Mouse (Mus musculus): ENCODE measurements around the gene Gm34653. TPM values are rescaled to one million over a fixed set of nuclear protein-coding genes. Genes with fewer than 3 reads are reported as not detected.
"Not testable (repeated sequence)": the region's sequence is repeated elsewhere in the genome, so short reads cannot be mapped to it uniquely, and the experiment has no call there.

Gene Gm34653
- total and polyA plus RNA-seq, 2 experiments from 2014 or later: 0.15 to 0.24 TPM

DNA sequence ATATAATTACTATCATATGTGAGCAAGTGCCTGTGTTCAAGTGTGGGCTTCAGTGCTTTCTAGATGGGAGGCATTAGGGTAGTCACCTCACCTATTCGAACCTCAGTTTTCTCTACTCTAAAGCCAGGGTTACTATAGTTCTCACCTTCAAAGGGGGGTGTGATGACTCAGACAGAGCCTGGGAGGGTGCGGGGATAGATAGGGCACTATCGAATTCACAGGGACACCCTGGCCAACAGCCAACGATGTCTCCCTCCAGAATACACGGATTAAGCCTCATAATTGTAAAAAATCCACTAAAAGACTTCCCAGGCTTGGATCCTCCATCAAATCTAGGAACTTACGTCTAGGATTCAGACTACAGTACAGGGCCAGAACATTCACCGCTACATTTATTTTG lies 37.4 kb upstream of the Gm34653 start:
- ATAC-seq (no peak), DNase-seq (no peak)
- TF ChIP-seq CTCF (IDR thresholded peaks at IDR 0.05; ENCODE audit: low read depth): no peak
- H3K9ac ChIP-seq: no peak overlapping the region
- peaks cover 12% of the 10 kb centered on the region; the same call in 1 of the 2 replicates for H3K36me3 ChIP-seq (ENCODE audit: insufficient read depth)
- H3K4me2 ChIP-seq (ENCODE audit: low read depth): no peak overlapping the region
- no peaks in the 10 kb centered on the region for H3K27me3 ChIP-seq (ENCODE audit: insufficient read depth, low read length)
- H3K4me3 ChIP-seq (ENCODE audit: low read depth, low read length): no peak overlapping the region
- H3K4me1 ChIP-seq (ENCODE audit: insufficient read depth): 0 out of 2 replicates have a peak, but pooled peaks cover 4% of the 10 kb centered on the region
- no peak overlapping the region for H3K27ac ChIP-seq (ENCODE audit: low read depth, low read length)
- H3K9me3 ChIP-seq (ENCODE audit: low read length): no peaks in the 10 kb centered on the region
- WGBS: 92% methylated on average over 7 of the region's 7 CpGs

DNA sequence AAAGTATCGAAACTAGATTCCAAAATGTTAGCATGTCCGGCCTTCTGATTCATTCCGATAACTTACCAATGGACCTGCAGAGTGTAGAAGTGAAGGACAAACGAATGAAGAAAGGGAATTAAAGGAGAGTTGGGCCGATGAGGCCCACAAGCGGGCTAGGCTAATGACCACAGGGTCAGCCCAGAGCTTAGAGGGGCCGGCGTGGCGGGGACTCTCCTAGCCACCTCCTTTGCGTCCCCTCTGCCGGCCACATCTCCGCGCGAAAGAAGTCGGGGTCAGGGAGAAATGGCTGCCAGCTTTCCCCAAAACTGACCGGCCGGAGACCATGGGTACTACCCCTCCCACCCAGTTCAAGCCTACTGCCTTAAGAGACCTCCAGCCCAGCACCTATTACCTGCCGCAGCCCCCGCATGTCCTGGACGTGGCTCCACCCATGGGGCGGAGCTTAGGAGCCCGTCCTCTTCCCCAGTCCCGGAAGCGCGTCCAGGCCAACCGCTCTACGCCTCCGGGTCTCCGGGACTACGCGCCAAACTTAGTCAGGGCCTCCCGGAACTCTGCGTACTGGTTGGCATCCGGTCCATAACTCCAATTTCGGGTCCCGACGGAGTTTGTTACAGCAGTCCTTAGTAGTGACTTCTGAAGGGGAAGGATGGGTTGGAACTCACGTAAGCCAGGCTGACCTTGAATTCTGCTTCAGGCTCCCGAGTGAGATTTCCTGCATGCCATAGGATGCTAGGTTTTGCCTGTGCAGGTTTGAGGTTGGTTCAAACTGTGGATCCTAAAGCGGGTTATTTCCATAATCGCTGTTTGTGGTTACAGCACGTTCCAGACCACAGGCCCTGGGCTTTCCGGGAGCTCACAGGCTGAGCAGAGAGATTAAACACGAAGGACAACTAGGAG lies 33.2 kb upstream of the Gm34653 start, which contains the start of gene Rabepk:
Gene Rabepk (minus strand): TSS at position 556 of the 900 bp plus-strand sequence.
- Histone ChIP-seq H3K27me3 (ENCODE audit: insufficient read depth, low read length) (no peaks in the 10 kb centered on the region), H3K27ac (ENCODE audit: low read depth, low read length) (no peak within 1 kb of the TSS), H3K4me3 (ENCODE audit: low read depth, low read length) (peak within 1 kb of the TSS; percentile 48), H3K9ac (peak within 1 kb of the TSS; percentile 54), H3K4me1 (ENCODE audit: insufficient read depth) (peaks cover 13% of the 10 kb centered on the region; the same call in 1 of the 2 replicates), H3K4me2 (ENCODE audit: low read depth) (peak within 1 kb of the TSS; percentile 93), H3K9me3 (ENCODE audit: low read length) (no peaks in the 10 kb centered on the region), H3K36me3 (ENCODE audit: insufficient read depth) (0 out of 2 replicates have a peak, but pooled peaks cover 16% of the 10 kb centered on the region)
- WGBS: 5% methylated on average over 44 of the region's 44 CpGs
- DNase-seq: peak; percentile 77
- ATAC-seq: peak; percentile 38; the same call in 1 of the 2 replicates
- no peak for TF ChIP-seq CTCF (IDR thresholded peaks at IDR 0.05; ENCODE audit: low read depth)

GRCm38 (mm10) chr2:34800371-34800770 lies 32.4 kb upstream of the Gm34653 start:
- H3K4me3 ChIP-seq (ENCODE audit: low read depth, low read length): no peak overlapping the region
- H3K27ac ChIP-seq (ENCODE audit: low read depth, low read length): no peak overlapping the region
- H3K36me3 ChIP-seq (ENCODE audit: insufficient read depth): 0 out of 2 replicates have a peak, but pooled peaks cover 10% of the 10 kb centered on the region
- no peaks in the 10 kb centered on the region for H3K27me3 ChIP-seq (ENCODE audit: insufficient read depth, low read length)
- ATAC-seq: no peak
- no peaks in the 10 kb centered on the region for H3K9me3 ChIP-seq (ENCODE audit: low read length)
- no peak for DNase-seq
- H3K4me2 ChIP-seq (ENCODE audit: low read depth): peak overlapping the region; percentile 93; the same call in 1 of the 2 replicates
- 88% methylated on average over 7 of the region's 7 CpGs for WGBS
- TF ChIP-seq CTCF (IDR thresholded peaks at IDR 0.05; ENCODE audit: low read depth): no peak
- H3K4me1 ChIP-seq (ENCODE audit: insufficient read depth): peaks cover 13% of the 10 kb centered on the region; the same call in 1 of the 2 replicates
- no peak overlapping the region; the same call in 1 of the 2 replicates for H3K9ac ChIP-seq

- Histone ChIP-seq H3K36me3 (ENCODE audit: insufficient read depth) (0 out of 2 replicates have a peak, but pooled peaks cover 10% of the 10 kb centered on the region), H3K9me3 (ENCODE audit: low read length) (no peaks in the 10 kb centered on the region), H3K27me3 (ENCODE audit: insufficient read depth, low read length) (no peaks in the 10 kb centered on the region), H3K27ac (ENCODE audit: low read depth, low read length) (peak overlapping the region; percentile 90), H3K9ac (peak overlapping the region; percentile 84), H3K4me1 (ENCODE audit: insufficient read depth) (peaks cover 13% of the 10 kb centered on the region; the same call in 1 of the 2 replicates), H3K4me2 (ENCODE audit: low read depth) (peak overlapping the region; percentile 61; the same call in 1 of the 2 replicates), H3K4me3 (ENCODE audit: low read depth, low read length) (peak overlapping the region; percentile 59)
- TF ChIP-seq CTCF (IDR thresholded peaks at IDR 0.05; ENCODE audit: low read depth): peak; percentile 29
- ATAC-seq (peak; percentile 99), DNase-seq (peak; percentile 100)
- WGBS: 7% methylated on average over 39 of the region's 39 CpGs
These were observed 31.0 kb upstream of the Gm34653 start for GRCm38 (mm10) chr2:34801516-34802482.

GRCm38 (mm10) chr2:34802565-34803245 lies 30.1 kb upstream of the Gm34653 start:
- peak overlapping the region; percentile 90 for H3K27ac ChIP-seq (ENCODE audit: low read depth, low read length)
- H3K27me3 ChIP-seq (ENCODE audit: insufficient read depth, low read length); H3K9me3 ChIP-seq (ENCODE audit: low read length): not testable (repeated sequence)
- WGBS: under 1% methylated on average over 21 of the region's 32 CpGs
- DNase-seq (peak; percentile 52), ATAC-seq (peak; percentile 44)
- H3K4me3 ChIP-seq (ENCODE audit: low read depth, low read length): peak overlapping the region; percentile 59
- 0 out of 2 replicates have a peak, but pooled peaks cover 12% of the 10 kb centered on the region for H3K36me3 ChIP-seq (ENCODE audit: insufficient read depth)
- peaks cover 13% of the 10 kb centered on the region; the same call in 1 of the 2 replicates for H3K4me1 ChIP-seq (ENCODE audit: insufficient read depth)
- H3K9ac ChIP-seq: peak overlapping the region; percentile 84
- H3K4me2 ChIP-seq (ENCODE audit: low read depth): peak overlapping the region; percentile 61

- Histone ChIP-seq H3K27me3 (ENCODE audit: insufficient read depth, low read length) (no peaks in the 10 kb centered on the region), H3K36me3 (ENCODE audit: insufficient read depth) (0 out of 2 replicates have a peak, but pooled peaks cover 12% of the 10 kb centered on the region), H3K9ac (no peak overlapping the region), H3K4me3 (ENCODE audit: low read depth, low read length) (no peak overlapping the region), H3K9me3 (ENCODE audit: low read length) (no peaks in the 10 kb centered on the region), H3K27ac (ENCODE audit: low read depth, low read length) (no peak overlapping the region), H3K4me2 (ENCODE audit: low read depth) (peak overlapping the region; percentile 24), H3K4me1 (ENCODE audit: insufficient read depth) (peaks cover 13% of the 10 kb centered on the region; the same call in 1 of the 2 replicates)
- TF ChIP-seq CTCF (IDR thresholded peaks at IDR 0.05; ENCODE audit: low read depth): no peak
- ATAC-seq (no peak), DNase-seq (no peak)
- WGBS: 76% methylated on average over 3 of the region's 3 CpGs
These were observed 29.1 kb upstream of the Gm34653 start for GRCm38 (mm10) chr2:34803746-34804145.
